Mouse (Mus musculus) retina, embryonic 14.5 days (tissue): ENCODE results near the gene Slc25a22.
"Not testable (repeated sequence)": the region's sequence is repeated elsewhere in the genome, so short reads cannot be mapped to it uniquely, and the experiment has no call there.

Experiments
- DNase-seq: peaks from one replicate; pipeline ENCODE4 v3.0.0-alpha.2; 2015; ENCODE audit warnings: low spot score

Gene Slc25a22

DNA sequence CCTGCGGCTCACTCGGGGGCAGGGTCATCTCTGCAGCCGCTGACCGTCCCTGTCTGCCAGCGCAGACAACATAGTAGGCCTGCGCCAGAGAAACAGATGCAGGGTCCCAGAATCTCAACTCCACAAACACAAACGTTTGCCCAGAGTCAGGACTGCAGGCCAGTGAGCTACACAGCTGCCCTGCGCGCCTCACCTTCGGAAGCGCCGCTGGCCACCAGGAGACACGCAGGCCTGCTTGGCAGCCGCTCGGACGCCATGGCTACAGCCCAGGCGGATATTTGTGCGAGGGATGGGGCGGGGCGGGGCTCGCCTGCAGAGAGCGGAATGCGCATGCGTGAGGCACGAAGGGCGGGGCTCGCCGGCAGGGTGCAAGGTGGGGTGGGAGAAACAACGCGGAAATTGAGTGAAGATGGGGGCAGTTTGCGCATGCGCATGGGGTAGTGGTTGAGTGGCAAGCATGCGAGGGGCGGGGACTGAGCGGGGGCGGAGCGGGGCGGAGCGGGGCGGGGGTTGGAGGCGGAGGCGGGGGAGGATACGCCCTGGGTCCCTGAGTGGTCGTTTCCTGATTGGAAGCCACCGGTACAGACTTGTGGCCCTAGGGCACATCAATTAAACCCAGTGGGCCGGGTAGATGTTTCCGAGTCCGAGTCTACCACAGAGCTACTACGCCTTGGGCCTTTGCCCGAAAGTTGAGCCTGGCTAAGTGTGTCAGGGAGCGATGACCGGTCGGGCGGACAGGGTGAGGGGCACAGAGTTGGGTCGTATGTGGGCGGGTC is 23.7 kb downstream of the Slc25a22 start, which contains the start of gene Gatd1:
Gene Gatd1, minus strand, starts transcription at position 328 of the 776 bp plus-strand sequence.
- peak; percentile 100 for DNase-seq

DNA sequence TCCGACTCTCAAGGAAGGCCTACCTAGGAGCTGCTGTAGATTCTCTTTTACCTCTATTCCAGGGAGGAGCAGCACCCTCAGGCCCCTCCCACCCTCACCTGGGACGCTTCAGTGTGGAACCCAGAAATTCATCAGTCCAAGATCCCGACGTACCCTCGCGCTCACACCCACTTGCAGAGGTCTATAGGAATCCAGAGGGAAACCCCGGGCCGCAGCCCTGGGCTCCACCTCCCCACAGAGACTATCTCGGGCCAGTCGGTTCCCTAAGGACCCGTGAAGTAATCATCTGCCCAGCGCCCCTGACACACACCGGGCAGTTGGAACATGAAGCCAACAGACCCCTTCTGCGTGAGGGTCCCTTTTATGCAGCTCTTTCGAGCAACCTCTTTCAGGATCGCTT is 24.4 kb downstream of the Slc25a22 start:
- DNase-seq = no peak

DNA sequence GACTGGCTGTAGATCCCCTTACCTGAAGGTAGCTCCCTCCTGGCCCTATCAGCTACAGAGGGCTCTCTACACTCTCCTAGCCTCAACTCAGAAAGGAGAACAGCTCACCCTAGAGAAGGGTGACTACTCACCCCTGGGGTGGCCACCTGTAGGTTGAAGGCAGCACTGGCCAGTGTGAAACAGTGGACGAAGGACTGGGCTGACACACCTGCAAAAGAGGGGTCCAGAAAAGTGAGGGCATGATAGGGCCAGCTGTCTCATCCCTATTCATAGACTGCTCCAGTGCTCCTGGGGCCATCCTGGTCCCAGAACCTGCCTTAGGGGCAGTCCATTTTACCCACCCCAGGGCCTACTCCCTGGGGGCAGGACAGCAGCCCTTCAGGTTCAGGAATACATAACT is 26.0 kb downstream of the Slc25a22 start:
- DNase-seq = no peak

DNA sequence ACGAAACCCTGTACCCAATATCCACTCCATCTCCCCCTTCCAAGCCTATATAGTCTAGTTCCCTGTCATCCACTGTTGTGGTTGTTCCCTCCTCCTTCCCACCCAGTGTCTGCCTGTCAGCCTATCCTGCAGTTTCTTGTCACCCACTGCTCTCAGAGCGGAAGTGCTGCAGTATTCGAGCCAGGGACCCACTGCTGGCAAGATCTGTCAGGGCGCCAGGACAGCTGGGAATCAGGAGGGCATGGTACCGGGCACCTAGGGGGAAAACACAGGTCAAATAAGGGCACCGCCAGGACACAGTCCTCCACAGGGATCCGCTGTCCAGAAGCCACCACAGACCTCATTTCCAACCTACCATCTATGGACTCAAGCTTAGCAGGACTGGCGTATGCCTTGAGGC is 27.1 kb downstream of the Slc25a22 start:
- DNase-seq = no peak

DNA sequence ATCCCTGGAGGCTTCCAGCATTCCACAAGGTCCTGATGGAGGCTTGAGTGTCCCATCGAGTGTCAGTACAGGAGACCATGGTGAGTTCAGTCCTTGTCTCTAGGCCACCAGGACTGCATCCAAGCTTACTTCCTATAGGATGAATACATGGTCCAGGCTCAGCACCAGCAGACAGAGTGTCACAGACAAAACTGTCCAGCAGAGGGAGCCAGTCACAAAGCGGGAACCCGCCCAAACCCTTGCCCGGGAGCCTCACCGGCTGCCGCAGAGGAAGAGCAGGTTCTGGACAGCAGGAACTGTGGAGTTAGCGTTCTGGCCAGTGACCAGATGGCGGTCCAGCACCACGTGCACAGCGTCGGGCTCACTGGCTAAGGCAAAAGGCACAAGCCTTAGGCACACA is 28.9 kb downstream of the Slc25a22 start:
- peak; percentile 95 for DNase-seq

DNA sequence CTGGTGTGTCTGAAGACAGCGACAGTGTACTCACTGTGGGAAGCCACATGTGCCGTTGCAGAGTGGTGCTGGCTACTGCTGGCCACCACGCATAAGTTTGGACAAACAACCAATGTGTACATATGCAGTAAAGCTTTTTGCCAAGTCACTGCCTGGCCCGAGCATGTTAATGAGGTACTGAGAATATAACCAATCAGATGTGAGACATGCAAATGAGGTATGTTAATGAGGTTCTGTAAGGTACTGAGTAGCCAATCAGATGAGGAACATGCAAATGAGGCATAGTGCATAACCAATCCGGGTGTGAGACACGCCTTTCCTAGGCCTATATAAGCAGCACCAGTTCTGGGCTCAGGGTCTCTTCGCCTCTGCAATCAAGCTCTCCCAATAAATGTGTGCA is 30.0 kb downstream of the Slc25a22 start:
- DNase-seq = not testable (repeated sequence)

DNA sequence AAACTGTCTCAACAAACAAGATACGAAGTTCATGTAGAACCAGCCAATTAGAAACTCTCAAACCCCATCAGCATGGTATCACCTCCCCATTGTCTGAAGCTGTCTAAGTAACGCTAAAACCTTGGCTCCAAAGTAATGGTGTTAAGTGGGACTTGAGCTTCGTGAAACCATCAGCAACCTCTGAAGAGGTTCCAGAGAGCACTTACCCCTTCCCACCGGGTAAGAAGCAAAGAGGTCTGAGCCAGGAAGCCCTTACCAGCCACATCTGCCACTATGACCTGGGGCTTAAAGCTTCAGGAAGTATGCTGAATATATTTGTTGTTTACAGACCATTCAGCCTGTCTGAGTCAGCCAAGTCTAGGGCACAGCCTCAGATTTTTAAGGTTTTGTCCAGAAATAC is 32.2 kb downstream of the Slc25a22 start:
- no peak for DNase-seq

DNA sequence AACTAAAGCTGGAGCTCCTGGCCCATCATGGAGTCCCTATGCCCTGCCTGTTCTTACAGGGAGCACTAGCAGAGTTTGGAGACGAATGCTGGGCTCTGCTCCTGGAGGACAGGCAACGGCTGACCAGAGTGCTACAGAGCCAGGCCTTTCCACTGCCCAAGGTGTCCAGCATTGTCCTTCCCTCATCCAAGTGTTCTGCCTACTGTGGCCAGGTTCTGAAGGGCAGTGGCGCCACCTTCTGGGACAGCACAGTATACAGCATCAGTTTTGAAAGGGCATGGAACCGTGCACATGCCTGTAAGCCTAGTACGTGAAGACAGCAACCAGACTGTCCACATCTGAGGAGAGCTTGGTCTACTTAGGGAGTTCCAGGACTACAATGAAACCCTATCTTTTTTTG is 34.4 kb downstream of the Slc25a22 start:
- peak; percentile 78 for DNase-seq

DNA sequence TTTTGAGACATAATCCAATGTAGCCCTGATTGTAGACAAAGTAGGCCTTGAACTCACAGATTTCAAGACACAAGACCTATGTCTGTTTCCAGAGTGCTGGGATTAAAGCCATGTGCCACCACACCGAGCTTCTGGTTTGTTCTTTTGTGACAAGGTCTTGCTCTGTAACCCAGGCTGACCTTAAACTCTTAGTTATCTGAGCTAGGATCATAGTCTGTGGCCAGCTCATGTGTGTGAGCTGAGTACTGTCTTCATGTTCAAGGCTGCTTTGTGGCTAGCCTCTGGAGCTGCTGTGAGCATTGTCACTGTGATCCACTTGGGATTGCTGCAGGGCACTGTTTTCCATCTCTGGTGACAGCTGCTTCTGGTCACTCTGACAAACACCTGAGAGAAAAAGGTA is 42.3 kb downstream of the Slc25a22 start:
- DNase-seq = no peak

DNA sequence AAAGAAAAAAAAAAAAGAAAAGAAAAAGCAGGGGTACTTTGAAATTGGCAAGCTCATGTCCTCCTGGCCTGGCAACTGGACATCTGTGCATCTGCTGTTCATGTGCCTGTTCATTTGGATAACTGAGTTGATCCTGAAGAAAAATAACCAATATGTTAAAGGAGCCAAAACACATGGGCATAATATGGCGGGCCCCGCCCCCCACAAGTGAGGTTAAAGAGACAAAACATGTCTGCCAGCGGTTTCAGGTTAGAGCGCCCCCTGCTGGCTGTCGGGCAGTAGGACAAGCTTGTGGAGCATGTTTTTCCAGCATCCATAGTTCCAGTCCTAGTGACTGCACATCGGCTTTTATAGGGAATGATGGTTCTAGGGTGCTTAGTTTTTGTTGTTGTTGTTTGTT is 42.9 kb downstream of the Slc25a22 start:
- peak; percentile 79 for DNase-seq

DNA sequence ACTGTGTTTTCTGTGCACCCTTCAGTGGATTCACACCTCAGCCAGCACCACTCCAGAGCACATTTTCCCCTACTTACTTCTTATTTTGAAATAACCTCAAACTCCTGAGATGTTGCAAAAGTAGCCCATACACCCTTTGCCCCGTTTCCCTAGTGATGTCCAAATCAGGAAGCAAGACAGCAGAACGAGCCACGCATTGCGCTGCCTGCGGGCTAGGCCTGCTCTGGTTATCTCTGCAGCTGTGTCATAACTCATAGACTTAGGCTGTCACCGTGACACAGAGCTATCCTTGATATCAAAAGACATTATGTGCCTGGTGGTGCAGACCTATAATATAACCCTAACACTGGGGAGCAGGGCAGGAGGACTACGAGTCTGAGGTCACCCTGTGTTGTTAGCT is 43.5 kb downstream of the Slc25a22 start:
- no peak for DNase-seq

DNA sequence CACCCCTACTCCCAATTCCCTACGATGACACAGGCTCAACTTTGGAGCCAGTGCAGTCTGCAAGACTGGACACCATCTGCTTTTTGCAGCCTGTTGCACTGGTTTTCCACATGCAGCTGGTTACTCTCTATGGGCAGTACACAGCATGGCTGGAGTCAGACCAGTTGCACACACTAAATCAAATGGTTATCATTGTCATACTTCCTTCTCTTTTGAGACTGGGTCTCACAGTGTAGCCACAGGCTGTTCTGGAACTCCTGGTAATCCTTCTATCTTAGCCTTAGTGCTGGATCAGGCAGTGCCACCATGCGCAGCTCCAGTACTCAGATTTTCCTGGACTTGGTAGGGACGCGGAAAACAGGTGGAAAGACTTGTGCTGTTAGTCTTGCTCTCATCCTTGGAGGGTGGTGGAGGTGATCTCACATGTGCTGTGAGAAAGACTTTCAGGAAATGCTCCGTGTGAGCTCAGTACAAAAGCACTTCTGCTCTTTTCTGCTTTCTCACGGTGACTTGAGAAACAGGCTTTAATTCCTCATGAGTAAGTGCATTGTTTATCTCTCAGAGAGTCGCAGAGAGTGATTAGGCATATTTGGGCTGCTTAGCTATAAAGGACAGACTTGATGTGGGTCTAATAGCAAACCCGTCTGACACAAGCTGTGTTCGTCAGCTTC is 45.0 kb downstream of the Slc25a22 start:
- DNase-seq = peak; percentile 10

DNA sequence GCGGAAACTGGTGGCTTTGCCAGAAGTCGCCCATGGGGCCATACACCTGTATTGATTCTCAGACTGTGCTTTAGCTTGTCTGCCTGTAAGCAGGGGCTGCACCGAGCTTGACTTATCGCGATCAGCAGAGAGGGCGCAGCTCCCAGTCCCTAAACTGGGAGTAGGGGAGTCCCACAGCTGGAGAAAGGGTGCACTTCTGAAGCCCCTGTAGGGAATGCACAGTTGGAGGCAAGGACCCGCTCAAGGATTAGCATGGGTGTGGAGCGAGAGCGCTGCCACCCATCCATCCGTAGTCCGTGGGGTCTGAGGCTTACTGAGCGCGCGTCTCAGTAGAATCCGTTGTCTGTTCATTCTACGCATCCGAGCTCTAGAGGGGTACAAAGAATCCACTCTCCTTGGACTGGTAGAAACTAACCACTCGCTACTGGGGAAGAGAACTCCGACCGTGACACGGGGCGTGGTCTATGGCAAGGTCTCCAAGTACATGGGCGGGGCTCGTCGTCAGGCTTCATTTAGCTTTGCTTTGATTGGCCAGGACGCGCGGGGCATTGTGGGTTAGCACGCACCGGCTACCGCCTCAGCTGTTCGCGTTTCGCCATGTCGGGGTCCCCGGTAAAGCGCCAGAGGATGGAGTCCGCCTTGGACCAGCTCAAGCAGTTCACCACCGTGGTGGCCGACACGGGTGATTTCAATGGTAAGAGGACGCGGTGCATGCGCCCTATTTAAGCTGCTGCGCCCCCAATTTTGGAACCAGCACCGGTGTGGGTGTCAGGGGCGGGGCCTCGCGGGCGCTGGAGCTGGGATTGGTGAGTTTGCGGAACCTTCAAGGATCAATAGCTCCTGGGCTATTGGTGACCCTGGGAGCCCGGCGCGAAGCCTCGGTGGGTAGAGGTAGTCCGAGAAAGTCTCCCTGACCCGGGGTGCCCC is 45.8 kb downstream of the Slc25a22 start, which contains the start of gene Taldo1:
Gene Taldo1, plus strand, starts transcription at position 575 of the 927 bp plus-strand sequence.
- peak; percentile 98 for DNase-seq

DNA sequence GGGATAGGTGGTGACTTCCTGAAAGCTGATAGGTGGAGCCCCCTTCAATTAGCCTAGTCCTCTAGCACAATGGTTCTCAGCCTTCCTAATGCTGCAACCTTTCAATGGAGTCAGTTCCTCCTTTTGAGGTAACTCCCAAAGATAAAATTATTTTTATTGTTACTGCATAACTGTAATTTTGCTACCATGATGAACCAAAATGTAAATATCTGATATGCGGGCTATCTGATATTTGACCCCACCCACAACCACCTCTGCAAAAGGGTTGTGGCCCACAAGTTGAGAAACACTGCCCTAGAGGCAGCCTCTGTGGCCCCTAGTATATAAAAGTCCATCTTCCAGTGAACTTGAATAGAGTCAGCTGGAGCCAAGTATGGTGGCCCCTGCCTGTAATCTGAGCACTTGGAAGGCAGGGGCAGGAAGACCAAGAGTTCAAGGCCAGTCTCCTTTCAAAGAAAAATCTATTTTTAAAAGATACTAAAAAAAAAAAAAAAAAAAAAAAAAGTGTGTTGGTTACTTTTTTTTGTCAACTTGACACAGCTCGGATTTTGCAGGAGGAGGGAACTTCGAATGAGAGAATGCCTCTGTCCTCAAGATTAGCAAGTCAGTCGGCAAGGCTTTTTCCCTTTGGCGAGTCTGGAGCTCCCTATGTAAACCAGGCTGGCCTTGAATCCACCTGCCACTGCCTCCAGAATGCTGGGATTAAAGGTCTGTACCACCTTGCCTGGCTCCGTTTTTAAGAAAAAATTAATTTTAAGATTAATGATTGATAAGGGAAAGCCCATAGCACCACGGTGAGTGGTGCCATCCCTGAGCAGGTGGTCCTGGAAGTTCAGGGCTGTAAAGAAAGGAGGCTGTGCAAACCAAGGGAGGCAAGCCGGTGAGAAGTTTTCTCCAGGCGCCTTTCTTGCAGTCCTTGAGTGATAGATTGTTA is 47.1 kb downstream of the Slc25a22 start:
- DNase-seq = no peak

DNA sequence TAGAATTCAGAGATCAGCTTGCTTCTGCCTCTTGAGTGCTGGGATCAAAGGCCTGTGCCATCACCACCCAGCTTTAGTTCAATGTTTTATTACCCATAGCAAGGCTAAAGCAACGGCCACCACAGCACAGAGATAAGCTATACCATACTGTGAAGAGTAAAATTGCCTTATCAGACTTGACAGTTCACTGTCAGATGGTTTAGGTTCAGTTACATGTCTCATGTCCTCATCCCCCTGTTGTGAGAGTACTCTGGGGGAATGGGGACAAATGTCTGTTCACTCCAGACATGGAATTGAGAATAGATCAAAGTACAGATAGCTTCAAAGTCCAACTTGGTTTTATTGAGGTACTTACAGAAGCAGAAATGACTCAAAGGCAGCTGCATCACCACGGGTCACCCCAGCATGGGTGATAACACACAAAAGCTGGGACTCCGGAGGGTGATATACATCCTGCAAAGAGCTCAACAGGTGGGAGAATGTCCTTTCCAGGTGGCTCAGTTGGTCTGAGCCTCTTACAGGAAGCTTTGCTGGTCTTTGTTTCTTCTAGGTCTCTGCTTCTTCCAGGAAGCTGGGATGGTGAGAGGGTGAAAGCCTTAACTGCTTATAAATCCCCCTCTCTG is 49.1 kb downstream of the Slc25a22 start:
- DNase-seq = no peak

DNA sequence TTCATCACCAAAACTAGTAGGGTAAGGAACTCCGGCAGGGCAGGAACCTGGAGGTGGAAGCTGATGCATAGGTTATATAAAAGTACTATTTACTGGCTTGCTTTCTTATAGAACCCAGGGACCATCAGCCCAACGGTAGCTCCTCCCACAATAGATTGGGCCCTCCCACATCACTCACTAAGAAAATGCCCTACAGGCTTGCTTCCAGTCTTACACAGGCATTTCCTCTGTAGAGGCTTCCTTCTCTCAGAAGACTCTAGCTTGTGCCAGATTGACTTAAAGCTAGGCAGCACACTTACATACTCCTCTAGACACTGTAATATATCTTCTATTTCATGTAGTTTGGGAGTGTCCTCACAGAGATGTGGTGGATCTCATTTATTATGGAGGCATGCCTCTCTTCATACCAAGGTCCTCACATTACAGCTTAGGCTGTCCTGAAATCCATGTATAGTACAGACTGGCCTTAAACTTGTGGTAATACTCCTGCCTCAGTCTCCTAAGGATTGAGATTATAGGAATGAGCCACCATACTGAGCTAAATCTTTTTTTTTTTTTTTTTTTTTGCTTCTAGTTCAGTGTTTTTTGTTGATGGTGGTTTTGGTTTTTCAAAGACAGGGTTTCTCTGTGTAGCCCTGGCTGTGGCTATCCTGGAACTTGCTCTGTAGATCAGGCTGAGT is 49.7 kb downstream of the Slc25a22 start:
- no peak for DNase-seq

DNA sequence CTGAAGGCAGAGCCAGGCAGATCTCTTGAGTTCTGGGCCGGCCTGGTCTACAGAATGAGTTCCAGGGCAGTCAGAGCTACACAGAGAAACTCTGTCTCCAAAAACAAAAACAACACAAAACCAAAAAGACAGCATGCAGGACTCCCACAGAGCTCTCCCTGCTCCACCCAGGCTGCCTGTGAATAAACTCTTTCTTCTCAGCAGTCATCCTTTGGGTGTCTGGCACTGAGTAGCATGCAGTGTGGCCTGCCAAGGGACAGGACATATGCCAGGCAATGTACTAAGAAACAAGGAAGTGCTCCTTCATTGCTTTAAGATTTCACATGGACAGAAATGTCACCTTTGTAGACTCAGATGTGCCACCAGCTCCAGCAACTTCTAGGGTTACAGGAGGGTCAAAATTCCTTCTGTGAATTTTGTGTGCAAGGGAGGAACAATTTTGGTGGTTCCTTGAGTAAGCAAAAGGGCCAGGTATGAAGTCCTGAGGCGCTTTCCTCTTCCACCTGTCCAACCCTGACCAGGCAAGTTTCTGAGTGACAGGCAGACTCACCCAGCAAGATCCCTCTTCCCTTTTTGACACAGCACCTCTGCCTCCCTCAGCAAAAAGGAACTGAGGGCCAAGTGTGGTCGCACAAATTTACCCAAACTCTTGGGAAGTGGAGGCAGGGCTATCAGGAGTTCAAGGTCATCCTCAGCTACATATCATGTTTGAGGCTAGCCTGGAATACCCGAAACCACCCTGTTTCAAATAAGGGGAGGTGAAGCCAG is 56.4 kb downstream of the Slc25a22 start:
- no peak for DNase-seq
